Mouse (Mus musculus): ENCODE measurements around the gene Gm10577.

Gm10577 gene

GRCm38 (mm10) chr4:101020596-101020995, at the start of gene Gm10577:
TSS of gene Gm10577 (minus strand) at chr4:101020696.
- no peak for DNase-seq (ENCODE audit: low spot score)

GRCm38 (mm10) chr4:101069154-101069971, 48.9 kb upstream of the Gm10577 start:
- DNase-seq (ENCODE audit: low spot score) = peak; percentile 16

- DNase-seq (ENCODE audit: low spot score) = peak; percentile 48
Observed at GRCm38 (mm10) chr4:101068786-101069153, 48.3 kb upstream of the Gm10577 start, which contains the start of gene Raver2. TSS of gene Raver2 (plus strand) at chr4:101068983.

- no peak for DNase-seq (ENCODE audit: low spot score)
Observed at GRCm38 (mm10) chr4:101066401-101066800, 45.9 kb upstream of the Gm10577 start.

DNA sequence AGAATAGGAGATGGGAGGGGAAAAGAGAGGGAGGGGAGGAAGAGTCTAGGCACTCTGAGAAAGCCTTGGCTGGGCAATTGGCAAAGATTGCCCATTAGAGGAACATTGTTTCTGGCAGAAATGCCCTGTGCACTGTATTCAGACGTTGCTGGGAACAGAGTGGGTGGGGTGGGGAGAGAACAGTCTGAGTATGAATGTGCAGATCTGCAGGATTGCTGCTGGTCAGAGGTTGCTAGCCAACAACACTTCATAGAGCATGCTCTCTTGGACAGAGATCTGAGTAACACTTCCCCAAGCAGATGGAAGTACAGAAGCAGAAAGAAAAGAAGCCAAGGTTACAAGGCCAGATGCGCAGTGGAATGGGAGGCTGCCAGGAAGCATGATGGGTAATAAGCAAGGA, 41.6 kb upstream of the Gm10577 start:
- DNase-seq (ENCODE audit: low spot score) = no peak

GRCm38 (mm10) chr4:101046576-101046975, 26.1 kb upstream of the Gm10577 start:
- DNase-seq (ENCODE audit: low spot score) = no peak

- DNase-seq (ENCODE audit: low spot score) = no peak
Observed at GRCm38 (mm10) chr4:101044149-101044548, 23.7 kb upstream of the Gm10577 start.

DNA sequence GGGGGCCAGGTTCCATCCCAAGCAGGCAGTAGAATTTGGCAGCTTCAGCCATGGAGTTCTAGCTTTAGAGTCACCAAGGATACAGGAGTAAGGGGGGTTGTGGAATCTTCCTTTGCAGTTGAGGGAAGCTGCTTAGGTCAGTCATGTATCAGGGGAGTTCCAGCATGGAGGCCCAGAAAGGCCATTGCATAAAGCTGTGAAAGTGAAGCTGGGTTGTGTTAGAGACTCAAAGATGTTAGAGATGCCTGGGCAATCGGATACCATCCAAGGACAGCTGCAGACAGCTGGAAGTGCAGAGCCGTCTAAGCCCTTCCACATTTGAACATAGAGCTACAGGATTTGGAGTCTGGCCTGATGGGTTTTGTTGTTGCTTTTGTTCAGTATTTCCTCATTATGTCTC, 23.2 kb upstream of the Gm10577 start:
- no peak for DNase-seq (ENCODE audit: low spot score)

- DNase-seq (ENCODE audit: low spot score) = no peak
Observed at GRCm38 (mm10) chr4:101037156-101037555, 16.7 kb upstream of the Gm10577 start.

DNA sequence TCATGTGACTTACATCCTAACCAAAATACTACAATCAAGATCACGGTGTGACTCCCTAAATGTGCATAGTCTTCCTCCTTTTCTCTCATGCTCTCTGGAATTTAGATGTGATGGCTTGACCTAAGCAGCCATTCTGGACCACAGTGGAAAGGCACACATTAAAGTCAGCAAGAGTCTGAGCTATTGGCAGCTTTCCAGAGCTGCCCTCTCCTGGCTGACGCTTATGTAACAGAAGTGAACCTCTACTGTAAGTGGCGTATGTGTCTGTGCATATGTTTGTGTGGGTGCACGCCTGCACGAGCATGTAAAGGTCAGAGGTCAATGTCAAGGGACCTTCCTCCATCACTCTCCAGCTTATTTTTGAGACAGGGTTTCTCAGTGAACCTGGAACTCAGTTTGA, 14.6 kb upstream of the Gm10577 start:
- DNase-seq (ENCODE audit: low spot score) = no peak

- DNase-seq (ENCODE audit: low spot score) = no peak
Observed at GRCm38 (mm10) chr4:101033047-101033446, 12.6 kb upstream of the Gm10577 start.

DNA sequence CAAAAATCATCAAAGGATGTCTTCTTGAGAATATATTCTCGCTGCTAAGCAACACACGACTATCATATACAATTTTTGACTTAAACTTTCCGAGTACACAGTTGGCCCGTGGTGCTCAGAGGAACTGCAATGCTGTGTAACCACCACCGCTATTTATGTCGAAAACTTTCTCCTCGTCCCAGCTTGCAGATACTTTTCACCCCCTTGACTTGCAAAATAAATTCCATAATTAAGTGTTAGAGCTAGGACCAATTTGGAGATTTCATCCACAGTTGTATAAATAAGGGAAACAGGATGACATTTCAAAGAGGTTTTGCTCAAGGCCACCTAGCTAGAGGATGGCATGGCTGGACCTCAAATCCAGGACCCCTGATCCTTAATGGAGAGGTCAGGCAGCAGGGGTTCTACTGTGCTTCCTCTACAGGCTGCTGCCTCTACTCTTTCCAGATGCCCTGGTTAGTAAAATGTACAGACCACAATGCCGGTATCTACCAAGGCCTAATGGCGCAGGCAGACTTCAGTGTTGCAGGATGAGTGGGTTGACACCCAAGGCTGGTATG, 7.4 kb upstream of the Gm10577 start:
- no peak for DNase-seq (ENCODE audit: low spot score)

- DNase-seq (ENCODE audit: low spot score) = no peak
Observed at GRCm38 (mm10) chr4:101026995-101027394, 6.5 kb upstream of the Gm10577 start.

DNA sequence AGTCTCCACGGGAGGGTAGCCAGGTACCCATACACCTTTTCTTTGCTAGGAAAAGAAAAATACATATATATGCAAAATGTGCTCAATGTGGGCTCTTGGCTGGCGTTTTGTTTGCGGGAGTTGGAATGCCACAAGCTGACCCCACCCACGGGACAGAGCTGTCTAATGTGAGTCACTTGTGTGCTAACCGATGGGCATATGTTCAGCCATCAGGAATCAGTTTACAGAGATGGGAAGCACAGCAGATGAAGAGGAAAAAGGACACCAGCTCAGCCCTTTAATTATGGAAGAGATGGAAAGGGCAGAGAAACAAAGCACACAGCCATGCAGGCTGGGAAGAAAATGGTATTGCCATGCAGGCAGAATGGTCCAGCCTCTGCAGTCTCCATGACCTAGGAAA, 6.1 kb upstream of the Gm10577 start:
- DNase-seq (ENCODE audit: low spot score) = no peak

- no peak for DNase-seq (ENCODE audit: low spot score)
Observed at GRCm38 (mm10) chr4:101017806-101018205, 2.7 kb downstream of the Gm10577 start.

- no peak for DNase-seq (ENCODE audit: low spot score)
Observed at GRCm38 (mm10) chr4:101009092-101009491, 11.4 kb downstream of the Gm10577 start.

DNA sequence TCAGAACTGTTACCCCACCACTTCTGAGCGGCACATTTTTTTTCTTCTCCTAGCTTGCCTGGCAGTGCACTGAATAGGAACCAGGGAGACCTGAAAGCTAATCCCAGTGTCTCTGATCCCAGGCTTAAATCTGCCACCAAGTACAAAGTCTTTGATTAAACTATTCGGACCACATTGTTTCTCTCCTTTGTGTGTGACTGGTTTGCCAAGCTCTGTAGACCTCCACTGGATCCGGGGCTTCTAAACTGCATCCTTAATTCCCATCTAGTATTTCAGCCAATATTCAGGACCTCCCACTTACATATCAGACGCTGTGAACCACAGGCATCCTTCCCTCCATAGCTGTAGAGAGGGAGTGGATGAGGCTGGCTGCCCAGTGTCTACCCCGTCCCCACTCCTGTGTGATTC, 12.1 kb downstream of the Gm10577 start:
- no peak for DNase-seq (ENCODE audit: low spot score)

- DNase-seq (ENCODE audit: low spot score) = no peak
Observed at GRCm38 (mm10) chr4:101002961-101003360, 17.5 kb downstream of the Gm10577 start.

DNA sequence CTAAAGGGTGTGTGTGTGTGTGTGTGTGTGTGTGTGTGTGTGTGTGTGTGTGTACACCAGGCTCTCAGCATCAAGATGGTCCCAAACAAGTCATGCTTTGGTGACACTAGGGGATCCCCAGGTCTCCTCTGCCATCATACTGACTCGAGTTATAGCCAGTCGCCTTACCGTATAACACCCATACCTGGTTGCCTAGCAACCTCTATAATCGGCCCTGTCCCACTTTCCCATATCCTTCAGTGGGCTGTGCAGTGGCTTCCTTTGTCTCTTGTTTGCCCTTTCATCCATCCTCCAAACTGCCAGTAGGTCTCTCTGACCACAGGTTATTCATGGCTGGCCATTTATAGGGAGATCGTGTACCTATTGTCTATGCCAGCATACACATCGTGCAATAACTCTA, 19.4 kb downstream of the Gm10577 start:
- no peak for DNase-seq (ENCODE audit: low spot score)

DNA sequence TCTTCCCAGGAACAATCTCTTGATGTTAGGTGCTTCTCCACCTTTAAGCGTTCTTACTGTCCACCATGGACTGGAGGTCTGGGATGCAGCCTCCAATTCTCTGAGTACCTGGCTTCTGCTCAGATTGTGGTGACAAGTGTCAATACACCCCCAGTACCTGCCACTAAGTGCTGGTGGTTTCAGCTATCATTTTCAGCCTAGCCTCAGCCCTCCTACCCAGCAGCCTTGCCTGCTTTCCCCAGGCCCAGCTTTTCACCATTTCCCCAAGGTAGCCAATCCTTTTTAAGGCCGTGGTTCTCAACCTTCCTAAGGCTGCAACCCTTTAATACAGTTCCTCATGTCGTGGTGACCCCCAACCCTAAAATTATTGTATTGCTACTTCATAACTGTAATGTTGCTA, 19.9 kb downstream of the Gm10577 start:
- DNase-seq (ENCODE audit: low spot score) = no peak

- DNase-seq (ENCODE audit: low spot score) = no peak
Observed at GRCm38 (mm10) chr4:100998906-100999305, 21.6 kb downstream of the Gm10577 start.

- DNase-seq (ENCODE audit: low spot score) = peak; percentile 40
Observed at GRCm38 (mm10) chr4:100998145-100998544, 22.4 kb downstream of the Gm10577 start.

- DNase-seq (ENCODE audit: low spot score) = no peak
Observed at GRCm38 (mm10) chr4:100996060-100996651, 24.3 kb downstream of the Gm10577 start.
